Mouse (Mus musculus) Muller cell, postnatal 12 days (primary cell): ENCODE results near the gene Camsap2.

Experiments
- DNase-seq: peaks from one replicate; pipeline ENCODE4 v3.0.0-alpha.2; 2015; ENCODE audit errors: inconsistent ontology term

Gene Camsap2

GRCm38 (mm10) chr1:136345454-136346372, at the start of gene Camsap2:
Gene Camsap2, minus strand, starts transcription at chr1:136346104.
- DNase-seq: peak; percentile 97

- DNase-seq: no peak
These were observed 49.2 kb upstream of the Camsap2 start for GRCm38 (mm10) chr1:136395073-136395472.

GRCm38 (mm10) chr1:136394506-136394905, 48.6 kb upstream of the Camsap2 start:
- DNase-seq: peak; percentile 45

GRCm38 (mm10) chr1:136386914-136387313, 41.0 kb upstream of the Camsap2 start:
- DNase-seq: no peak

- DNase-seq: peak; percentile 47
These were observed 35.7 kb upstream of the Camsap2 start for GRCm38 (mm10) chr1:136381583-136381982.

GRCm38 (mm10) chr1:136381169-136381568, 35.3 kb upstream of the Camsap2 start:
- peak; percentile 73 for DNase-seq

GRCm38 (mm10) chr1:136380606-136381005, 34.7 kb upstream of the Camsap2 start:
- no peak for DNase-seq

- DNase-seq: no peak
These were observed 34.3 kb upstream of the Camsap2 start for GRCm38 (mm10) chr1:136380161-136380560.

- DNase-seq: no peak
These were observed 33.4 kb upstream of the Camsap2 start for GRCm38 (mm10) chr1:136379261-136379660.

- DNase-seq: no peak
These were observed 20.1 kb upstream of the Camsap2 start for GRCm38 (mm10) chr1:136365986-136366385.

GRCm38 (mm10) chr1:136364711-136365110, 18.8 kb upstream of the Camsap2 start:
- no peak for DNase-seq

- DNase-seq: no peak
These were observed 17.1 kb upstream of the Camsap2 start for GRCm38 (mm10) chr1:136363035-136363434.

- peak; percentile 51 for DNase-seq
These were observed 16.7 kb upstream of the Camsap2 start for GRCm38 (mm10) chr1:136362567-136362966.

- peak; percentile 84 for DNase-seq
These were observed 15.5 kb upstream of the Camsap2 start for GRCm38 (mm10) chr1:136361373-136361772.

GRCm38 (mm10) chr1:136360909-136361308, 15.0 kb upstream of the Camsap2 start:
- no peak for DNase-seq

- no peak for DNase-seq
These were observed 13.0 kb upstream of the Camsap2 start for GRCm38 (mm10) chr1:136358841-136359360.

- DNase-seq: no peak
These were observed 9.7 kb upstream of the Camsap2 start for GRCm38 (mm10) chr1:136355651-136356050.

GRCm38 (mm10) chr1:136350699-136351200, 4.8 kb upstream of the Camsap2 start:
- no peak for DNase-seq

GRCm38 (mm10) chr1:136348137-136348536, 2.2 kb upstream of the Camsap2 start:
- DNase-seq: no peak

- no peak for DNase-seq
These were observed 1.2 kb upstream of the Camsap2 start for GRCm38 (mm10) chr1:136347140-136347539.

GRCm38 (mm10) chr1:136346373-136347035, 600 bp upstream of the Camsap2 start:
- DNase-seq: no peak

- DNase-seq: no peak
These were observed 993 bp downstream of the Camsap2 start for GRCm38 (mm10) chr1:136344768-136345453.
